Mouse (Mus musculus): ENCODE measurements around the gene Rock2.

- TF ChIP-seq EP300 (IDR thresholded peaks at IDR 0.05; ENCODE audit: insufficient read depth, low read depth, low read length) (no peak), CTCF (IDR thresholded peaks at IDR 0.05; ENCODE audit: low read depth, low read length) (no peak)
Observed at GRCm38 (mm10) chr12:16884534-16884933, 10.2 kb upstream of the Rock2 start.

Data from ES-Bruce4 (cell line).